Mouse (Mus musculus): ENCODE data around the gene Pdp2. TPM values are rescaled to one million over a fixed set of nuclear protein-coding genes. Genes with fewer than 3 reads are reported as not detected.

Gene Pdp2
- polyA plus RNA-seq, 1 experiment from 2014 or later: 17.4 TPM

DNA sequence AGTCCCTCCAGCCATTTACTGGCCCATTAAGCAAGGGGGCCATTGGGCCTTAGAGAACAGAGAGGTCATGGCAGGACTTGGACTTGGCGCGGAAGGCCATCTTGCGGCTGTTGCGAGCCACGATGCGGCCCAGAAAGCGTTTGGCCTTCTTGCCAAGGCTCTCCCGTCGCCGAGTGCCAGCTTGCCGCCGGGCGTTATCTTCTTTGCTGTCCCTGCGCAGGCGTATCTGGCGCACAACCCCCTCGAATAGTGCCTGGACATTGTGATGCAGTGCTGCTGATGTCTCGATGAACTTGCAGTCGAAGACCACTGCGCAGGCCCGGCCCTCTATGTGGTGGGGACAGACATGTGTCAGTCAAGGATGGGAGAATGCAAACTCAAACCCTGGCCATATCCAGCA is 37.2 kb downstream of the Pdp2 start:
- peaks cover 10% of the 10 kb centered on the region for H3K4me1 ChIP-seq (replicated peaks)
- H3K27me3 ChIP-seq: peaks cover 30% of the 10 kb centered on the region
- H3K36me3 ChIP-seq: no peaks in the 10 kb centered on the region
- WGBS: 96% methylated on average over 21 of the region's 21 CpGs
- H3K9ac ChIP-seq (replicated peaks): no peak overlapping the region
- H3K4me2 ChIP-seq (replicated peaks): no peak overlapping the region
- no peak overlapping the region for H3K27ac ChIP-seq
- no peak overlapping the region for H3K4me3 ChIP-seq (replicated peaks)
- no peak for ATAC-seq
- no peaks in the 10 kb centered on the region for H3K9me3 ChIP-seq

DNA sequence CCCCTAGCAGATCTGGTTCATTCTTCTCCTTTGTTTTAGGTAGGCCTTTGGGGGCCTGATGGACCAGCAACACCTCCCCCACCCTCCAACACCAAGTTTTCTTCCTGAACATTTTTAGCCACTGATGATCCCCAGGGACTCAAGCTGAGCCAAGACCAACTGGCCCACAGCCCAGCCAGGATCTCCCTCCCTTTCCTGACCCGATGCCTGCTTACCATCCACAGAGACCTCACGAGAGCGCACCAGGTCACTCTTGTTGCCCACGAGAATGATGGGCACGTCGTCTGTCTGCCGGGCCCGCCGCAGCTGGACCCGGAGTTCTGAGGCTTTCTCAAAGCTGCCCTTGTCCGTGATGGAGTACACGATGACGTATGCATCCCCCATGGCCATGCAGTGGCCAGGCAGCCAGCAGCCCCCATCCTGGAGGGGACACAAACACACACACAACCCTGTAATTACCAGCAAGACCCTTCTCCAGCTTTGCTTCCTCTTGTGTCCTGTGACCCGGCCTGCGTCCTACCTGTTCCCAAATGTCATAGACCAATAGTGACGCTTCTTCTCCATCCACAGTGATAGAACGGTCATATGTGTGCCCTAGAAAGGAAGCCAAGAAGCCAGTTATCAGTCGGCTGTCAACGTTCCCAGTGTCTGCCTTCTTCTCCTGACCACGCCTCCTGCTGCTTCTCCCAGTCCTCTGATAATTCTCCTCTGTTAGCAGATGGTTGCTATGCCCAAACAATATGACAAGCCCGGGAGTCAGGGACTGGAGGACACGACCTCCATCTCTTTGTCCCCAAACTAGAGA is 38.3 kb downstream of the Pdp2 start:
- 83% methylated on average over 22 of the region's 22 CpGs for WGBS
- ATAC-seq: no peak
- Histone ChIP-seq H3K9ac (replicated peaks) (no peak overlapping the region), H3K27me3 (peaks cover 30% of the 10 kb centered on the region), H3K4me2 (replicated peaks) (no peak overlapping the region), H3K36me3 (no peaks in the 10 kb centered on the region), H3K4me1 (replicated peaks) (peaks cover 10% of the 10 kb centered on the region), H3K9me3 (no peaks in the 10 kb centered on the region), H3K4me3 (replicated peaks) (no peak overlapping the region; the same call in 1 of the 2 replicates), H3K27ac (no peak overlapping the region)

GRCm38 (mm10) chr8:104630111-104630479 is 38.8 kb downstream of the Pdp2 start:
- H3K27ac ChIP-seq: no peak overlapping the region
- no peak overlapping the region for H3K9ac ChIP-seq (replicated peaks)
- peak overlapping the region; percentile 32; the same call in 1 of the 2 replicates for H3K4me3 ChIP-seq (replicated peaks)
- peaks cover 3% of the 10 kb centered on the region; the same call in 1 of the 2 replicates for H3K36me3 ChIP-seq
- H3K9me3 ChIP-seq: no peaks in the 10 kb centered on the region
- WGBS: 40% methylated on average over 8 of the region's 8 CpGs
- H3K4me1 ChIP-seq (replicated peaks): peaks cover 10% of the 10 kb centered on the region
- H3K27me3 ChIP-seq: peaks cover 30% of the 10 kb centered on the region
- no peak for ATAC-seq
- peak overlapping the region; percentile 55; the same call in 1 of the 2 replicates for H3K4me2 ChIP-seq (replicated peaks)

GRCm38 (mm10) chr8:104630574-104630973 is 39.3 kb downstream of the Pdp2 start:
- Histone ChIP-seq H3K4me1 (replicated peaks) (peaks cover 10% of the 10 kb centered on the region), H3K27me3 (peaks cover 30% of the 10 kb centered on the region), H3K4me3 (replicated peaks) (peak overlapping the region; percentile 32), H3K9me3 (no peaks in the 10 kb centered on the region), H3K4me2 (replicated peaks) (peak overlapping the region; percentile 55), H3K36me3 (peaks cover 8% of the 10 kb centered on the region), H3K9ac (replicated peaks) (peak overlapping the region; percentile 36; the same call in 1 of the 2 replicates), H3K27ac (no peak overlapping the region)
- ATAC-seq: peak; percentile 32
- under 1% methylated on average over 36 of the region's 36 CpGs for WGBS

DNA sequence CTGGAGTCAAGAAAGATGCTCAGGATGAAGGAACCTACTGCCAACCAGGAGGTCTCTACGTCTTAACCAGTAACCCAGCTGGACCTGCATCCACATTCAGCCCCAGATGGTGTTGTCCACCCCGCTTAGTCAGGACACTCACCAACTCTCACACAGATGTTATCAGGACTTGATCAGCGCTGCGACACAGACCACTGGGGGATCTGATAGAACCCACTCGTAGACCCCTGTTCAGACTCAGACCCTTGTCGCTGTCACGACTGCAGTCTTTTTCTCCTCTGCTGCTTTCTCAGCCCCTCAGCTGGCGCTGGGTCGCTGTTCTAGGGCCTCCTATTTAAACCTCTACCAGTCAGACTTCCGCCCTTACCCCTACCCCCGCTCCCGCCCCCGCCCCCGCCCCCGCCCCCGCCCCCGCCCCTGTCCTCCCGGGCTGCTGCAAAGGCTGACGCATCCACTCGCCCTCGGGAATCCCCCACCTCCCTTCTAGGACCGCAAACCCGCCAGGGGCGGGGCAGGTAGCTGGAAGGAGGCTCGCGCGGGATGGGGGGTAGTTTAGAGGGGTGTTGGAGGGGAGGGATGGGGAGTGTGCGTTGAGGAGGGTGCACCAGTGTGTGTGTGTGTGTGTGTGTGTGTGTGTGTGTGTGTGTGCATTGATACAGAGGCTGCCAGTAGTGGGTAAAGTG is 39.9 kb downstream of the Pdp2 start, which contains the start of gene Rrad:
Gene Rrad (minus strand): TSS at position 347 of the 683 bp plus-strand sequence.
- no peak within 1 kb of the TSS for H3K27ac ChIP-seq
- peaks cover 13% of the 10 kb centered on the region for H3K36me3 ChIP-seq
- peaks cover 30% of the 10 kb centered on the region for H3K27me3 ChIP-seq
- H3K4me3 ChIP-seq (replicated peaks): peak within 1 kb of the TSS; percentile 32
- WGBS: 0% methylated on average over 23 of the region's 28 CpGs
- peak within 1 kb of the TSS; percentile 55 for H3K4me2 ChIP-seq (replicated peaks)
- ATAC-seq: peak; percentile 60
- peaks cover 10% of the 10 kb centered on the region for H3K4me1 ChIP-seq (replicated peaks)
- no peaks in the 10 kb centered on the region for H3K9me3 ChIP-seq
- peak within 1 kb of the TSS; percentile 36; the same call in 1 of the 2 replicates for H3K9ac ChIP-seq (replicated peaks)

DNA sequence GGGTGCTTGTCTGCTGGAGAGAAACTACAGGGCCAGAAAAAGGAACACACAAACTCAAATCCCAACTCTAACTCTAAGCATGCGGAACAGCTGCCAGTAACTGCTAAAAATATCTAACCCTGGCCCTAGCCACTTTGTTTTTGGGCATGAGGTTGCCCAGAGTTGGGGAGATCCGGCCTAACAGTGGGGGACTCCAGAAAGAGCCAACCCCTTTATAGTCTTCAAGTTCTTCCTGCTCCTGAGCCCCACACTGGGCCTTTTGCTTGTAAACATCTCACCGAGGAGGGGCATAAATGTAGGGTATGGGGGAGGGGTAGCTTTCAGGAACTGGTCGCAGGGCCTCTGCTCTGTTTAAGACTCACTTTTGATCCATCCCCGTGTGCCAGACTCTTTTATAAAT is 40.7 kb downstream of the Pdp2 start:
- Histone ChIP-seq H3K4me1 (replicated peaks) (peaks cover 10% of the 10 kb centered on the region), H3K9ac (replicated peaks) (no peak overlapping the region), H3K27me3 (peaks cover 30% of the 10 kb centered on the region), H3K27ac (no peak overlapping the region), H3K4me3 (replicated peaks) (no peak overlapping the region), H3K4me2 (replicated peaks) (peak overlapping the region; percentile 55; the same call in 1 of the 2 replicates), H3K36me3 (peaks cover 16% of the 10 kb centered on the region), H3K9me3 (no peaks in the 10 kb centered on the region)
- ATAC-seq: no peak
- 27% methylated on average over 5 of the region's 5 CpGs for WGBS

DNA sequence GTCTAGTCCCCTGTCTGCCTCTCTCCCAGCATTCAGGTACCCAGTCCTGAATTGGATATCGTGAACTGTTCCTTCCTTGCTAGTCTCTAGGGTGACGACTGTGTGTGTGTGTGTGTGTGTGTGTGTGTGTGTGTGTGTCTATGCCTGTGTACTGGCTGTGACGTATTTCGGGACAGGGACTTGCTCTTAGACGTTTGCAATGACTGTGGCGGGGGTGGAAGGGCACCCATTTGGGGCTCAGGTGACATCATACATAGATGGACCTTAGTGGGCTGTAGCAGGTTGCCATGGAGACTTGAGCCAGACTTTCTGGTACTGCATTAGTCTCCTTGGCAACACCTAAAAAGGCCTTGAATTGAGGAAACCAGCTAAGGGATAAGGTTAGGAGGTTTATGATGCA is 41.2 kb downstream of the Pdp2 start:
- no peak overlapping the region for H3K27ac ChIP-seq
- H3K4me1 ChIP-seq (replicated peaks): peaks cover 10% of the 10 kb centered on the region
- ATAC-seq: no peak
- 53% methylated on average over 6 of the region's 6 CpGs for WGBS
- no peak overlapping the region for H3K4me2 ChIP-seq (replicated peaks)
- peaks cover 16% of the 10 kb centered on the region for H3K36me3 ChIP-seq
- no peak overlapping the region for H3K9ac ChIP-seq (replicated peaks)
- peaks cover 30% of the 10 kb centered on the region for H3K27me3 ChIP-seq
- no peak overlapping the region for H3K4me3 ChIP-seq (replicated peaks)
- H3K9me3 ChIP-seq: no peaks in the 10 kb centered on the region

DNA sequence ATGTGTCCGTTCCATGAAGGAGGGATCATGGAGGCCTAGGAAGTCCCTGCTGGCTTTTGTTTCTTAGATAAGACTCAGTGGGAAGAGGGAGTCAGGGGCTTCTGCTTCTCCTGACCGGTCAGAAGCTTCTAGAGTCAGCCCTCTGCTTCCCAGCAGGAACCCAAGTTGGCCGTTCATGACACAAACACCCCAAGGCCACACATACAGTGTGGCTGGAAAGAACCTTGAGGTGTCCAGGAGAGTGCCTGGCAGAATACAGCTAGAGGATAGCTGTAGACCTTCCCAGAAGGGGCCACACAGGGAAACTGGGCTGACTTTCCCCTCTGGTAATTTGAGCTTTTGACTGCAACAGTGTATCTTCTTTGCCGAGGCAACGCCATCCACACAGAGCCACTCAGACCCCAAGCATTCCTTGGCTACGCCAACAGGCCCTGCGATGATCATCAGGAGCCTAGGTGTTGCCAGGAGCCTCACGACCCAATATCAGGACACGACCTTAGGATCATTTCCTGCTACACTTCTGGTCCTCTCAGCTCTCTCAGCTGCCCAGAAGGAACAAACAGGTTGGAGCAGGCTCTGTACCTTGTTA is 42.0 kb downstream of the Pdp2 start:
- Histone ChIP-seq H3K9ac (replicated peaks) (no peak overlapping the region), H3K27ac (no peak overlapping the region), H3K4me3 (replicated peaks) (no peak overlapping the region), H3K27me3 (peaks cover 30% of the 10 kb centered on the region), H3K9me3 (no peaks in the 10 kb centered on the region), H3K36me3 (peaks cover 16% of the 10 kb centered on the region), H3K4me2 (replicated peaks) (no peak overlapping the region), H3K4me1 (replicated peaks) (peaks cover 10% of the 10 kb centered on the region)
- WGBS: 66% methylated on average over 9 of the region's 9 CpGs
- ATAC-seq: no peak

GRCm38 (mm10) chr8:104635004-104635710 is 43.9 kb downstream of the Pdp2 start:
- H3K27me3 ChIP-seq: peaks cover 18% of the 10 kb centered on the region
- H3K4me1 ChIP-seq (replicated peaks): peaks cover 15% of the 10 kb centered on the region
- H3K4me3 ChIP-seq (replicated peaks): no peak overlapping the region
- H3K36me3 ChIP-seq: peaks cover 25% of the 10 kb centered on the region
- H3K27ac ChIP-seq: no peak overlapping the region
- no peak overlapping the region for H3K9ac ChIP-seq (replicated peaks)
- no peak overlapping the region for H3K4me2 ChIP-seq (replicated peaks)
- no peak for ATAC-seq
- no peaks in the 10 kb centered on the region for H3K9me3 ChIP-seq
- WGBS: 95% methylated on average over 3 of the region's 3 CpGs

- WGBS: 90% methylated on average over 6 of the region's 6 CpGs
- H3K36me3 ChIP-seq: peaks cover 25% of the 10 kb centered on the region
- H3K4me2 ChIP-seq (replicated peaks): no peak overlapping the region
- H3K27me3 ChIP-seq: no peaks in the 10 kb centered on the region
- no peak for ATAC-seq
- H3K4me1 ChIP-seq (replicated peaks): peaks cover 24% of the 10 kb centered on the region
- H3K27ac ChIP-seq: no peak overlapping the region
- no peaks in the 10 kb centered on the region for H3K9me3 ChIP-seq
- H3K4me3 ChIP-seq (replicated peaks): no peak overlapping the region
- H3K9ac ChIP-seq (replicated peaks): no peak overlapping the region
Measured at GRCm38 (mm10) chr8:104638010-104638409, 46.8 kb downstream of the Pdp2 start.

DNA sequence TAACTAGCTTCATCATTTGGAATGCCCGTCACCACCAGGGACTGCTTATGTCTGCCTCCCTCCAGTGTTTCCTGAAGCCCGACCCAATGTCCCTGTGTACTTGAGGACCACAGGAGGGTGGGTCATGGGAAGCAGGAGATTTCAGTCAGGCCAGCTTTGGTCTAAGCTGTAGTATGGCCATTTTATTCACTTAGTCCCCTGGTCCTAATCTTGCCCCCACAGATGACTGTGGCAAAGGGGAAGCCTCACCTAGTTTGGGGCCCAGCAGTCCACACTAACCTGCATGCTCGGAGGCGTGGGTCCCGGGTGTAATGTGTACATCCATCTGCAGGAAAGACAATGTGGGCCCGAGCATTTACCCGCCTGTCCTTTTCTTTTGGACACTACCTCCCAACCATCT is 49.0 kb downstream of the Pdp2 start:
- H3K4me1 ChIP-seq (replicated peaks): peaks cover 22% of the 10 kb centered on the region
- H3K9ac ChIP-seq (replicated peaks): peak overlapping the region; percentile 89
- H3K36me3 ChIP-seq: peaks cover 21% of the 10 kb centered on the region
- WGBS: 90% methylated on average over 7 of the region's 7 CpGs
- H3K9me3 ChIP-seq: no peaks in the 10 kb centered on the region
- H3K27me3 ChIP-seq: no peaks in the 10 kb centered on the region
- H3K4me2 ChIP-seq (replicated peaks): peak overlapping the region; percentile 97
- peak overlapping the region; percentile 91 for H3K4me3 ChIP-seq (replicated peaks)
- ATAC-seq: no peak
- no peak overlapping the region for H3K27ac ChIP-seq

All from midbrain, embryonic 13.5 days (tissue).